Comparison of ENCODE assay signal across 10 mouse cellular contexts in genomic region chr11:34782516-34783430, GRCm38 (mm10). TPM values are rescaled to one million over a fixed set of nuclear protein-coding genes. Genes with fewer than 3 reads are reported as not detected.
A peak's percentile ranks its signal among the peaks of the same experiment; 100 is the strongest.
DNase-seq lines count a peak whose midpoint lies in the region; ATAC-seq and TF ChIP-seq lines count a peak whose summit lies in the region.
"Had no signal": no experiment of that assay in that cellular context is flagged by ENCODE, and none has a peak within 500 bp of the region (broad histone marks: within the 10 kb centered on the region; RNA-seq: fewer than 3 reads in every experiment).

No protein-coding gene starts in this region.

- peak; percentile 52 for ATAC-seq in granulocyte monocyte progenitor cell, adult 5-6 weeks (replicated peaks; ENCODE audit: poor library complexity, severe bottlenecking)

- H3K27me3 ChIP-seq in kidney, adult 2 months (replicated peaks; ENCODE audit: control insufficient read depth, insufficient read depth, low read length) = no peaks in the 10 kb centered on the region
- H3K27me3 ChIP-seq in thymus, adult 2 months (ENCODE audit: control insufficient read depth, insufficient read depth, low read length) = no peaks in the 10 kb centered on the region
- H3K27me3 ChIP-seq in forebrain, embryonic 10.5 days (ENCODE audit: poor library complexity, severe bottlenecking) = no peaks in the 10 kb centered on the region
- no peaks in the 10 kb centered on the region for H3K27me3 ChIP-seq in cerebellum, adult 2 months (ENCODE audit: control insufficient read depth, insufficient read depth, low read length)
- H3K27me3 ChIP-seq: embryonic facial prominence, embryonic 15.5 days had no signal

- 72% methylated on average over 8 of the region's 8 CpGs for WGBS in kidney, adult 2 months
- whole genome bisulfite sequencing in thymus, adult 2 months = 15% methylated on average over 8 of the region's 8 CpGs
- WGBS in forebrain, embryonic 10.5 days = 85% methylated on average over 8 of the region's 8 CpGs
- WGBS in cerebellum, adult 2 months = 84% methylated on average over 8 of the region's 8 CpGs

- H3K27ac ChIP-seq in kidney, adult 2 months (ENCODE audit: insufficient read depth, low read depth, low read length) = no peak overlapping the region
- H3K27ac ChIP-seq in thymus, adult 2 months (ENCODE audit: control insufficient read depth, insufficient read depth, low read length) = peak overlapping the region; percentile 90
- H3K27ac ChIP-seq in forebrain, embryonic 10.5 days = no peak overlapping the region
- no peak overlapping the region for H3K27ac ChIP-seq in cerebellum, adult 2 months (ENCODE audit: insufficient read depth, low read length)
- H3K27ac ChIP-seq: embryonic facial prominence, embryonic 15.5 days had no signal

- H3K36me3 ChIP-seq in kidney, adult 2 months (ENCODE audit: control insufficient read depth, insufficient read depth, low read length) = no peaks in the 10 kb centered on the region
- peaks cover 8% of the 10 kb centered on the region for H3K36me3 ChIP-seq in thymus, adult 2 months (ENCODE audit: control insufficient read depth, insufficient read depth, low read length)
- H3K36me3 ChIP-seq in forebrain, embryonic 10.5 days (replicated peaks) = no peaks in the 10 kb centered on the region
- H3K36me3 ChIP-seq: embryonic facial prominence, embryonic 15.5 days had no signal

- no peak for TF ChIP-seq POLR2A in kidney, adult 2 months (IDR thresholded peaks at IDR 0.05; ENCODE audit: low read depth, low read length)
- no peak for TF ChIP-seq POLR2A in thymus, adult 2 months (IDR thresholded peaks at IDR 0.05; ENCODE audit: control insufficient read depth, extremely low read depth, insufficient read depth, low read length, poor library complexity)
- no peak for TF ChIP-seq POLR2A in cerebellum, adult 2 months (IDR thresholded peaks at IDR 0.05; ENCODE audit: borderline replicate concordance, insufficient read depth, low read length)

- peak; percentile 12 for DNase-seq in kidney, adult 2 months
- no peak for DNase-seq in kidney, postnatal 14 days
- peak; percentile 79 for DNase-seq in lung, postnatal 36 days
- DNase-seq in thymus, adult 2 months = peak; percentile 90
- no peak for DNase-seq in forebrain, embryonic 10.5 days (ENCODE audit: extremely low spot score, low spot score)
- no peak for DNase-seq in cerebellum, adult 2 months
- no peak for DNase-seq in urinary bladder, postnatal 14 days (ENCODE audit: low spot score)

- no peaks in the 10 kb centered on the region for H3K9me3 ChIP-seq in forebrain, embryonic 10.5 days
- H3K9me3 ChIP-seq: embryonic facial prominence, embryonic 15.5 days had no signal

- TF ChIP-seq CTCF in kidney, adult 2 months (conservative IDR thresholded peaks at IDR 0.05; ENCODE audit: insufficient read depth, insufficient read length, low read depth, low read length) = no peak
- no peak for TF ChIP-seq CTCF in thymus, adult 2 months (IDR thresholded peaks at IDR 0.05; ENCODE audit: borderline replicate concordance, control insufficient read depth, extremely low read depth, insufficient read depth, low read length, poor library complexity)
- TF ChIP-seq CTCF in cerebellum, adult 2 months (IDR thresholded peaks at IDR 0.05; ENCODE audit: borderline replicate concordance, insufficient read depth, low read depth, low read length) = no peak

- no peaks in the 10 kb centered on the region for H3K4me1 ChIP-seq in kidney, adult 2 months (ENCODE audit: control insufficient read depth, insufficient read depth, low read length)
- H3K4me1 ChIP-seq in thymus, adult 2 months (replicated peaks; ENCODE audit: control insufficient read depth, insufficient read depth, low read length) = peaks cover 28% of the 10 kb centered on the region
- no peaks in the 10 kb centered on the region for H3K4me1 ChIP-seq in forebrain, embryonic 10.5 days
- no peaks in the 10 kb centered on the region for H3K4me1 ChIP-seq in cerebellum, adult 2 months (ENCODE audit: control insufficient read depth, insufficient read depth, low read length)
- H3K4me1 ChIP-seq: embryonic facial prominence, embryonic 15.5 days had no signal

- peak overlapping the region; percentile 14; the same call in 1 of the 2 replicates for H3K4me3 ChIP-seq in kidney, adult 2 months (ENCODE audit: insufficient read depth, low read depth, low read length)
- H3K4me3 ChIP-seq in thymus, adult 2 months (ENCODE audit: control insufficient read depth, insufficient read depth, low read length) = peak overlapping the region; percentile 91
- H3K4me3 ChIP-seq in forebrain, embryonic 10.5 days = no peak overlapping the region
- no peak overlapping the region for H3K4me3 ChIP-seq in cerebellum, adult 2 months (replicated peaks; ENCODE audit: insufficient read depth, low read depth, low read length)
- H3K4me3 ChIP-seq: embryonic facial prominence, embryonic 15.5 days; myocyte had no signal

RNA-seq across cellular contexts. Expression of gene Dock2, which starts 0.9 kb away (rescaled TPM):
- polyA plus RNA-seq in kidney, adult 2 months (2012; rRNA removed) = 0.87 and 2.8 TPM in 2 replicates
- total RNA-seq in granulocyte monocyte progenitor cell, adult 5-6 weeks (2014; fragmentation: Nextera tagmentation) = 88.1 and 101 TPM in 2 replicates
- 117 and 123 TPM in 2 replicates for total RNA-seq in granulocyte monocyte progenitor cell, adult 5-6 weeks (2017)
- polyA plus RNA-seq in thymus, adult 2 months (2012; rRNA removed) = 48.9 and 50.5 TPM in 2 replicates
- 0.43 and 0.47 TPM in 2 replicates for polyA plus RNA-seq in forebrain, embryonic 10.5 days (2016; fragmentation: Nextera tagmentation; extraction: Ambion mirVana)
- 0.54 and 0.69 TPM in 2 replicates for polyA plus RNA-seq in cerebellum, adult 2 months (2012; rRNA removed)
- polyA plus RNA-seq: myocyte had no signal

RNA-seq across cellular contexts. Expression of gene Spdl1, which starts 50.7 kb away (rescaled TPM):
- 0.38 and 0.52 TPM in 2 replicates for polyA plus RNA-seq in kidney, adult 2 months (2012; rRNA removed)
- 6.1 and 13.5 TPM in 2 replicates for total RNA-seq in granulocyte monocyte progenitor cell, adult 5-6 weeks (2014; fragmentation: Nextera tagmentation)
- 39.6 and 42.0 TPM in 2 replicates for total RNA-seq in granulocyte monocyte progenitor cell, adult 5-6 weeks (2017)
- polyA plus RNA-seq in thymus, adult 2 months (2012; rRNA removed) = 7.6 and 9.1 TPM in 2 replicates
- 31.6 and 34.4 TPM in 2 replicates for polyA plus RNA-seq in forebrain, embryonic 10.5 days (2016; fragmentation: Nextera tagmentation; extraction: Ambion mirVana)
- polyA plus RNA-seq in cerebellum, adult 2 months (2012; rRNA removed) = 0.49 and 0.79 TPM in 2 replicates

Comparison
In these comparisons a context has a peak if more than half of its experiments do, and no peak if none do; other contexts are left out.
1. DNase-seq: peak in kidney, adult 2 months (single experiment), lung, postnatal 36 days (single experiment) and thymus, adult 2 months (single experiment); none in kidney, postnatal 14 days (single experiment), forebrain, embryonic 10.5 days (single experiment), cerebellum, adult 2 months (0 of 2) and urinary bladder, postnatal 14 days (single experiment).
2. H3K4me3 ChIP-seq: peak in kidney, adult 2 months (single experiment) and thymus, adult 2 months (single experiment); none in forebrain, embryonic 10.5 days (single experiment) and cerebellum, adult 2 months (single experiment).
3. RNA of gene Dock2, which starts 0.9 kb away (polyA plus RNA-seq): 48.9 to 50.5 TPM in thymus, adult 2 months; 0.87 to 2.8 TPM in kidney, adult 2 months, 0.54 to 0.69 TPM in cerebellum, adult 2 months and 0.43 to 0.47 TPM in forebrain, embryonic 10.5 days; every median in the first group is over 10 times any median in the second.